ENCODE assay signal across 11 mouse cellular contexts in the genomic region with DNA sequence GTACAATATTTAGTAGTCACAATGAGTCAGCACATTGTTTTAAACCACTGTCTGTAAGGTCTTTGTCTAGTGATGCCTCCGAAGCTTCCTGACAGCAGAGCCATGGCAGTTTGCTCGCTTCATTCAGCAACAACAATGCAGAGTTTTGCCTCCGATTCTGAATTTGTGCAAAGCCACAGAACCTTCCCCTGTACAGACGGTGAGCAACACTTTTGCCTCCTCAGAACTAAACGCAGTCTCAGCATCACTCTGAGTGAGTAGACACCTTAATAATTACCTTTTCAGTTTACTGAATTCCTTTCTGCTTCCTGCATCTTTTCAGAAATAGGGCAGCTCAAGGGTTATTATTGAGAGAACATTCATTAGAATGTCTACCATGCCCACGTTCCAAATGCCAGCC.
"Had no signal": no experiment of that assay in that cellular context is flagged by ENCODE, and none has a peak within 500 bp of the region (broad histone marks: within the 10 kb centered on the region; RNA-seq: fewer than 3 reads in every experiment).

No protein-coding gene starts in this region.

- DNase-seq: lung, adult 18-20 months; lung, embryonic 14.5 days; lung, postnatal 10 days; lung, postnatal 4 days; right cerebral cortex, adult 18-20 months; right cerebral cortex, postnatal 25 days; right cerebral cortex, postnatal 4 days; spleen, adult 18-20 months; thymus, adult 18-20 months; thymus, postnatal 14 days; thymus, postnatal 36 days had no signal
